Mouse (Mus musculus) yolk sac, embryonic 10.5 days (tissue): ENCODE results near the gene Olfr732.

Experiments used
- DNase-seq: peaks from one replicate; pipeline ENCODE4 v3.0.0-alpha.2; 2017; ENCODE audit warnings: low spot score

The Olfr732 gene

GRCm38 (mm10) chr14:50284106-50284505 is at the start of gene Olfr732:
Gene Olfr732 (minus strand): TSS chr14:50284206.
- no peak for DNase-seq

- DNase-seq, result no peak
These were observed 42.7 kb upstream of the Olfr732 start, which contains the start of gene Olfr734 for GRCm38 (mm10) chr14:50326661-50327060. Gene Olfr734 (minus strand): TSS chr14:50326761.

GRCm38 (mm10) chr14:50301422-50301821 is 17.4 kb upstream of the Olfr732 start, which contains the start of gene Olfr733:
Gene Olfr733 (minus strand): TSS chr14:50301522.
- no peak for DNase-seq

DNA sequence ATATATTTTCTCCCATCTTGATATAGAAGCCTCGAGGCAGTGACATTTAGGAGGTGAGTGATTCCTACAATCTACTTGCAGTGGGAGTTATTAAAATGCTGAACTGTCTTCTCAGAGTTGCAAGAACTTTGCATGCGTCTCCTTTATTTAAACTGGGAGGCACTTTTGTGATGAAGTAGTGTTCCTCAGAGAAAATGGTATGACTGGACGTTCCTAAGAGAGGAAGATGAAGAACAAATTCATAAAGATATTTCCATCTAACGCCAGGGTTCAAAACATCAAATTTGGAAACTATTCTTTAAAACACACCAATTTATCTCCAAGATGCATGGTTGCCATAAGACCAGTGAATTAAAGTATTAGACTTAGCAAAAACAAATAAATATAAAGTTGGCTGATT is 42.2 kb downstream of the Olfr732 start, which contains the start of gene Olfr731:
TSS of gene Olfr731 (minus strand) at position 101 of the 400 bp plus-strand sequence.
- no peak for DNase-seq
